Mouse (Mus musculus) lung, postnatal 0 days (tissue): Measurements from ENCODE around the gene Slc30a7. TPM values are rescaled to one million over a fixed set of nuclear protein-coding genes. Genes with fewer than 3 reads are reported as not detected.

Experiments used
- ATAC-seq: fragments of 200-750 bp; cut with Nextera tagmentation; 2 replicates; pipeline ENCODE4 v1.8.0; 2017; ENCODE audit warnings: moderate library complexity
- DNase-seq: peaks from one replicate; pipeline ENCODE4 v3.0.0-alpha.2; 2016; ENCODE audit warnings: low spot score
- H3K27ac ChIP-seq: fragments of 300-500 bp; sonication (generic); 2 replicates; pipeline ENCODE4 v1.5.1; 2014; ENCODE audit warnings: antibody characterized with exemption, mild to moderate bottlenecking, low read length, mixed read lengths
- H3K27me3 ChIP-seq: fragments of 300-500 bp; sonication (generic); replicated peaks from 2 replicates; pipeline ENCODE4 v1.6.1; 2014; ENCODE audit warnings: low read length, mixed read lengths; ENCODE audit not compliant: insufficient read depth
- H3K36me3 ChIP-seq: fragments of 300-500 bp; sonication (generic); 2 replicates; pipeline ENCODE4 v1.6.1; 2014; ENCODE audit warnings: low read length, mixed read lengths; ENCODE audit not compliant: insufficient read depth
- H3K4me1 ChIP-seq: fragments of 300-500 bp; sonication (generic); 2 replicates; pipeline ENCODE4 v1.6.1; 2014; ENCODE audit warnings: antibody characterized with exemption, low read depth, low read length, mixed read lengths; ENCODE audit not compliant: insufficient read depth
- H3K4me2 ChIP-seq: fragments of 300-500 bp; sonication (generic); replicated peaks from 2 replicates; pipeline ENCODE4 v1.6.1; 2014; ENCODE audit warnings: low read depth, mild to moderate bottlenecking, low read length, moderate library complexity, mixed read lengths
- H3K4me3 ChIP-seq: fragments of 300-500 bp; sonication (generic); 2 replicates; pipeline ENCODE4 v1.5.1; 2014; ENCODE audit warnings: low read depth, low read length
- H3K9ac ChIP-seq: fragments of 300-500 bp; sonication (generic); replicated peaks from 2 replicates; pipeline ENCODE4 v1.6.1; 2014; ENCODE audit warnings: low read depth, mild to moderate bottlenecking
- H3K9me3 ChIP-seq: fragments of 300-500 bp; sonication (generic); 2 replicates; pipeline ENCODE4 v1.6.1; 2016; ENCODE audit warnings: low read length, mixed read lengths
- CTCF ChIP-seq: IDR thresholded peaks from 2 replicates; pipeline ENCODE4 v1.5.1; 2016; ENCODE audit warnings: antibody characterized with exemption, mild to moderate bottlenecking
- EP300 ChIP-seq: IDR thresholded peaks from 2 replicates; pipeline ENCODE4 v1.6.1; 2016; ENCODE audit warnings: antibody characterized with exemption, mild to moderate bottlenecking, control low read depth
- WGBS: fragments of 180-500 bp; shearing (Covaris S2); extraction: QIAGEN DNeasy Blood & Tissue Kit; methylation state at CpG from one replicate; pipeline ENCODE4 v1.1.7; 2014; 5-methylcytosine and 5-hydroxymethylcytosine counted together
- microRNA-seq: library from miRNA; unstranded; fragments of <30 nt; microRNA quantifications from one replicate; pipeline ENCODE4, GENCODE M21; 2016
- polyA plus RNA-seq: library from polyadenylated mRNA; unstranded; fragments of >200 nt; fragmentation: Nextera tagmentation; extraction: Ambion mirVana; gene quantifications from 2 replicates; pipeline ENCODE4 v1.2.1, GENCODE M21; 2015

Slc30a7 gene
- polyA plus RNA-seq, 1 experiment from 2014 or later = 29.0 TPM

GRCm38 (mm10) chr3:115898354-115898948, 108.8 kb downstream of the Slc30a7 start:
- Histone ChIP-seq H3K4me1 (no peaks in the 10 kb centered on the region), H3K27ac (no peak overlapping the region), H3K27me3 (no peaks in the 10 kb centered on the region), H3K4me3 (no peak overlapping the region), H3K4me2 (no peak overlapping the region), H3K9ac (no peak overlapping the region), H3K9me3 (no peaks in the 10 kb centered on the region), H3K36me3 (no peaks in the 10 kb centered on the region; the same call in 1 of the 2 replicates)
- 75% methylated on average over 3 of the region's 3 CpGs for WGBS
- TF ChIP-seq CTCF (no peak), EP300 (no peak)
- ATAC-seq (no peak), DNase-seq (no peak)

DNA sequence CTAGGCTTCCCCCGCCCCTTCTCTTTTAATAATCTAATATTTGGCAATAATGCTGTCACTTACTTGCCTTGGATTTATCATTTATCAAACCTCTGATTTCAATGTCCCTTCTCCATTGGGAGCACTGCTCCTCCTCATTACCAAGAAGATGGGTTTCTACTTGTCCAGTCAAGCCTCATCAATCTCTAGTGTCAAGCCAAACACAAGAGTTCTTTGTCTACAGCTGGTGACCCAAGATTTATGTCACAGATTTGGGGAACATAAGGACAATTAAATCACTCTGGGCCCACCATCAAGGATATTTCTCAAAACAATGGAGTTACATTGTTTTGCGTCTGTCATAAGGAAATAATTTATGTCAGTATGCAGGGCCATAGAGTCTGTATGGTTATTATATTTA, 114.0 kb downstream of the Slc30a7 start:
- H3K4me3 ChIP-seq = no peak overlapping the region
- H3K36me3 ChIP-seq = no peaks in the 10 kb centered on the region; the same call in 1 of the 2 replicates
- TF ChIP-seq CTCF (no peak), EP300 (no peak)
- ATAC-seq (no peak), DNase-seq (no peak)
- H3K9ac ChIP-seq = no peak overlapping the region
- no peak overlapping the region for H3K4me2 ChIP-seq
- H3K9me3 ChIP-seq = no peaks in the 10 kb centered on the region
- no peaks in the 10 kb centered on the region for H3K27me3 ChIP-seq
- no peak overlapping the region for H3K27ac ChIP-seq
- H3K4me1 ChIP-seq = no peaks in the 10 kb centered on the region
- 93% methylated on average over 2 of the region's 2 CpGs for WGBS

DNA sequence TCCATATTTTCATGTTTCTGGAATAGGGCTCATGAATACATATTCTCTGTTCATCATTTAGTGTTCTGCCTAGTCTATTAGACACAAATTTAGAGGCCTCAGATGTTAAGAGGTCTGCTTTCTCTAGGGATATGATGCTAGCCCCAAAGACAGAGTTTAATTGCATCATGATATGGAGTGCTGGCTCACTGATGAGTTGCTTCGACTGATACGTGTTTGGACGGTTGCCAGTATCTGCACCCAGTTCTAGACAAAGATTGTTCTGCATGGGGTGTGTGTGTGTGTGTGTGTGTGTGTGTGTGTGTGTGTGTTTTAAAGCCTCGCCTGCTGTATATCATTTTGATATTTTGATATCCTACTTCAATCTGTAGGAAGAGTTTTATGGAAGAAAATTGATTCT, 114.9 kb downstream of the Slc30a7 start:
- no peak overlapping the region for H3K27ac ChIP-seq
- 65% methylated on average over 4 of the region's 4 CpGs for WGBS
- H3K9me3 ChIP-seq = no peaks in the 10 kb centered on the region
- TF ChIP-seq EP300 (no peak), CTCF (no peak)
- no peak overlapping the region for H3K9ac ChIP-seq
- H3K4me2 ChIP-seq = no peak overlapping the region
- no peaks in the 10 kb centered on the region for H3K27me3 ChIP-seq
- H3K4me1 ChIP-seq = no peaks in the 10 kb centered on the region
- DNase-seq = no peak
- no peaks in the 10 kb centered on the region; the same call in 1 of the 2 replicates for H3K36me3 ChIP-seq
- H3K4me3 ChIP-seq = no peak overlapping the region
- ATAC-seq = no peak

Small RNAs within 50 kb of the gene (microRNA-seq; reads per million reads assigned to microRNA genes)
- gene Mir669n = not detected

Other genes with a start within 250 kb of the Slc30a7 start
- gene Dph5, start 119.6 kb downstream of the Slc30a7 start, polyA plus RNA-seq = 12.6 and 12.7 TPM in 2 replicates
- gene Extl2, start 56 bp upstream of the Slc30a7 start, polyA plus RNA-seq = 10.4 and 10.9 TPM in 2 replicates
- 54.1 and 55.0 TPM in 2 replicates for gene Vcam1, start 122.3 kb upstream of the Slc30a7 start, polyA plus RNA-seq
- 1.2 and 1.6 TPM in 2 replicates for gene Gpr88, start 246.1 kb upstream of the Slc30a7 start, polyA plus RNA-seq